Mouse (Mus musculus): ENCODE results near the gene Sik2. TPM values are rescaled to one million over a fixed set of nuclear protein-coding genes. Genes with fewer than 3 reads are reported as not detected.

Sik2 gene
- polyA plus RNA-seq, 1 experiment = 17.3 TPM

- H3K27ac ChIP-seq (ENCODE audit: control insufficient read depth, insufficient read depth, low read depth, low read length, poor library complexity) = no peak overlapping the region
- WGBS = 80% methylated on average over 12 of the region's 12 CpGs
- TF ChIP-seq CTCF (IDR thresholded peaks at IDR 0.05; ENCODE audit: control insufficient read depth, insufficient read depth, low read length) (no peak), POLR2A (IDR thresholded peaks at IDR 0.05; ENCODE audit: borderline replicate concordance, control insufficient read depth, low read depth, low read length) (no peak)
- H3K4me1 ChIP-seq (ENCODE audit: control insufficient read depth, insufficient read depth, low read length) = peaks cover 10% of the 10 kb centered on the region
- H3K4me3 ChIP-seq (replicated peaks; ENCODE audit: control insufficient read depth, low read depth, low read length) = no peak overlapping the region
Measured at GRCm38 (mm10) chr9:50847606-50848368, 161.1 kb downstream of the Sik2 start.

DNA sequence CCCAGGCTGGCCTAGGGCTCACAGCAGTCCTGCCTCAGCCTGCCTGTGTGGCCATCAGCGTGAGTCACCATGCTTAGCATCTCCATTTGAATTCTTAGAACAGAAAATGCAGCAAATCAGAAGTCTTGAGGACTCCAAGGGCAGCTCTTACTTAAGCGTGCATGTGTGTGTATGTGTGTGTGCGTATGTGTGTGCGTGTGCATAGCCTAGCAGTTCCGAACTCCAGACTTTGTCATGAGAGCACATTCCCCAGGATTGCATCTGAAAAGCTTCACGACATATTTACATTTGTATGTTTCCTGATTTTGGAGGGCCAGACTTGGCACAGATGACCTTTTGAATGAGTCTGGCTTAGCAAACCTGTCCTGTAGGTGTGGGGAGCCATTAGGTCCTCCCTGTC lies 161.7 kb downstream of the Sik2 start:
- no peak for TF ChIP-seq CTCF (IDR thresholded peaks at IDR 0.05; ENCODE audit: control insufficient read depth, insufficient read depth, low read length)
- TF ChIP-seq POLR2A (IDR thresholded peaks at IDR 0.05; ENCODE audit: borderline replicate concordance, control insufficient read depth, low read depth, low read length) = no peak
- Histone ChIP-seq H3K27ac (ENCODE audit: control insufficient read depth, insufficient read depth, low read depth, low read length, poor library complexity) (no peak overlapping the region), H3K4me1 (ENCODE audit: control insufficient read depth, insufficient read depth, low read length) (peaks cover 6% of the 10 kb centered on the region), H3K4me3 (replicated peaks; ENCODE audit: control insufficient read depth, low read depth, low read length) (no peak overlapping the region)
- WGBS = 92% methylated on average over 6 of the region's 6 CpGs

- TF ChIP-seq POLR2A (IDR thresholded peaks at IDR 0.05; ENCODE audit: borderline replicate concordance, control insufficient read depth, low read depth, low read length) (no peak), CTCF (IDR thresholded peaks at IDR 0.05; ENCODE audit: control insufficient read depth, insufficient read depth, low read length) (no peak)
- WGBS = 82% methylated on average over 9 of the region's 9 CpGs
- peaks cover 7% of the 10 kb centered on the region for H3K4me1 ChIP-seq (ENCODE audit: control insufficient read depth, insufficient read depth, low read length)
- H3K4me3 ChIP-seq (replicated peaks; ENCODE audit: control insufficient read depth, low read depth, low read length) = no peak overlapping the region
- no peak overlapping the region for H3K27ac ChIP-seq (ENCODE audit: control insufficient read depth, insufficient read depth, low read depth, low read length, poor library complexity)
Measured at GRCm38 (mm10) chr9:50845547-50845946, 163.3 kb downstream of the Sik2 start.

- WGBS = 95% methylated on average over 3 of the region's 3 CpGs
- no peak for TF ChIP-seq CTCF (IDR thresholded peaks at IDR 0.05; ENCODE audit: control insufficient read depth, insufficient read depth, low read length)
- TF ChIP-seq POLR2A (IDR thresholded peaks at IDR 0.05; ENCODE audit: borderline replicate concordance, control insufficient read depth, low read depth, low read length) = no peak
- no peak within 1 kb of the TSS for H3K27ac ChIP-seq (ENCODE audit: control insufficient read depth, insufficient read depth, low read depth, low read length, poor library complexity)
- peaks cover 5% of the 10 kb centered on the region for H3K4me1 ChIP-seq (ENCODE audit: control insufficient read depth, insufficient read depth, low read length)
- no peak within 1 kb of the TSS for H3K4me3 ChIP-seq (replicated peaks; ENCODE audit: control insufficient read depth, low read depth, low read length)
Measured at GRCm38 (mm10) chr9:50845081-50845480, 163.8 kb downstream of the Sik2 start, which contains the start of gene Ppp2r1b. Ppp2r1b (plus strand) TSS chr9:50845301.

Other genes with a start within 250 kb of the Sik2 start
- gene Fdxacb1, start 240.8 kb downstream of the Sik2 start, polyA plus RNA-seq (2011; ENCODE audit: insufficient read depth, insufficient read length, low replicate concordance, missing spikeins) = 5.5 and 5.7 TPM in 2 replicates
- 9.7 and 10.2 TPM in 2 replicates for gene Alg9, start 234.1 kb downstream of the Sik2 start, polyA plus RNA-seq (2011; ENCODE audit: insufficient read depth, insufficient read length, low replicate concordance, missing spikeins)
- gene 1110032A03Rik, start 233.6 kb downstream of the Sik2 start, polyA plus RNA-seq (2011; ENCODE audit: insufficient read depth, insufficient read length, low replicate concordance, missing spikeins) = 24.7 and 32.8 TPM in 2 replicates
- 18.1 and 29.1 TPM in 2 replicates for gene Ppp2r1b, start 163.8 kb downstream of the Sik2 start, polyA plus RNA-seq (2011; ENCODE audit: insufficient read depth, insufficient read length, low replicate concordance, missing spikeins)
- not detected in 2 replicates for gene Btg4, start 51.8 kb upstream of the Sik2 start, polyA plus RNA-seq (2011; ENCODE audit: insufficient read depth, insufficient read length, low replicate concordance, missing spikeins)
- 2.6 and 4.5 TPM in 2 replicates for gene Layn, start 68.0 kb upstream of the Sik2 start, polyA plus RNA-seq (2011; ENCODE audit: insufficient read depth, insufficient read length, low replicate concordance, missing spikeins)
- not detected in 2 replicates for gene 4833427G06Rik, start 93.0 kb upstream of the Sik2 start, polyA plus RNA-seq (2011; ENCODE audit: insufficient read depth, insufficient read length, low replicate concordance, missing spikeins)
- gene Gm32742, start 156.4 kb upstream of the Sik2 start, polyA plus RNA-seq (2011; ENCODE audit: insufficient read depth, insufficient read length, low replicate concordance, missing spikeins) = not detected in 2 replicates
- 13.2 and 30.5 TPM in 2 replicates for gene Pou2af1, start 204.6 kb upstream of the Sik2 start, polyA plus RNA-seq (2011; ENCODE audit: insufficient read depth, insufficient read length, low replicate concordance, missing spikeins)